Mouse (Mus musculus): ENCODE measurements at regions not wholly inside any gene's neighbourhood (a gene's known extent, or its start where the extent isn't known, plus 50 kb on each side); places are given as distances from the start of the nearest gene placed in this dataset.
A peak's percentile ranks its signal among the peaks of the same experiment; 100 is the strongest.

GRCm38 (mm10) chr16:21274012-21274528 is 69.5 kb downstream of the Ephb3 start:
- no peak for DNase-seq (ENCODE audit: low read depth)

- no peak for DNase-seq (ENCODE audit: low read depth)
These were observed 73.3 kb downstream of the Ephb3 start for GRCm38 (mm10) chr16:21277789-21278342.

- DNase-seq (ENCODE audit: low read depth), result no peak
These were observed 73.8 kb downstream of the Ephb3 start for GRCm38 (mm10) chr16:21278387-21278786.

GRCm38 (mm10) chr16:21280200-21280627 is 75.7 kb downstream of the Ephb3 start:
- no peak for DNase-seq (ENCODE audit: low read depth)

GRCm38 (mm10) chr16:21281958-21282730 is 77.6 kb downstream of the Ephb3 start:
- DNase-seq (ENCODE audit: low read depth), result no peak

GRCm38 (mm10) chr16:21286099-21286498 is 81.5 kb downstream of the Ephb3 start:
- peak; percentile 41 for DNase-seq (ENCODE audit: low read depth)

GRCm38 (mm10) chr16:21289528-21289927 is 85.0 kb downstream of the Ephb3 start:
- DNase-seq (ENCODE audit: low read depth), result peak; percentile 56

GRCm38 (mm10) chr16:21293010-21293409 is 88.5 kb downstream of the Ephb3 start:
- no peak for DNase-seq (ENCODE audit: low read depth)

GRCm38 (mm10) chr16:21293569-21293968 is 89.0 kb downstream of the Ephb3 start:
- DNase-seq (ENCODE audit: low read depth), result no peak

GRCm38 (mm10) chr16:21294677-21295411 is 90.3 kb downstream of the Ephb3 start:
- peak; percentile 95 for DNase-seq (ENCODE audit: low read depth)

- peak; percentile 94 for DNase-seq (ENCODE audit: low read depth)
These were observed 91.6 kb downstream of the Ephb3 start for GRCm38 (mm10) chr16:21295956-21296733.

GRCm38 (mm10) chr16:21296786-21297185 is 92.2 kb downstream of the Ephb3 start:
- peak; percentile 65 for DNase-seq (ENCODE audit: low read depth)

GRCm38 (mm10) chr16:21298866-21299265 is 94.3 kb downstream of the Ephb3 start:
- no peak for DNase-seq (ENCODE audit: low read depth)

GRCm38 (mm10) chr16:21305859-21306258 is 101.3 kb downstream of the Ephb3 start:
- no peak for DNase-seq (ENCODE audit: low read depth)

GRCm38 (mm10) chr16:21308513-21308912 is 104.0 kb downstream of the Ephb3 start:
- DNase-seq (ENCODE audit: low read depth), result no peak

- peak; percentile 91 for DNase-seq (ENCODE audit: low read depth)
These were observed 106.4 kb downstream of the Ephb3 start for GRCm38 (mm10) chr16:21310636-21311615.

- DNase-seq (ENCODE audit: low read depth), result no peak
These were observed 107.2 kb downstream of the Ephb3 start for GRCm38 (mm10) chr16:21311781-21312180.

GRCm38 (mm10) chr16:21315751-21316151 is 107.2 kb upstream of the Vps8 start:
- peak; percentile 65 for DNase-seq (ENCODE audit: low read depth)

- no peak for DNase-seq (ENCODE audit: low read depth)
These were observed 104.8 kb upstream of the Vps8 start for GRCm38 (mm10) chr16:21318009-21318639.
